Mouse (Mus musculus): ENCODE measurements around the gene Aimp2. TPM values are rescaled to one million over a fixed set of nuclear protein-coding genes. Genes with fewer than 3 reads are reported as not detected.

The Aimp2 gene
- polyA plus RNA-seq, 2 experiments = 93.0 to 109 TPM

- no peak for TF ChIP-seq POLR2A (IDR thresholded peaks at IDR 0.05; ENCODE audit: borderline replicate concordance, extremely low read depth, insufficient read depth, insufficient read length)
- H3K9me3 ChIP-seq (ENCODE audit: control insufficient read depth, low read length) = no peaks in the 10 kb centered on the region
- H3K4me3 ChIP-seq (replicated peaks; ENCODE audit: low read length) = no peak overlapping the region
- H3K27me3 ChIP-seq (ENCODE audit: control insufficient read depth, insufficient read depth, low read length) = no peaks in the 10 kb centered on the region
- DNase-seq (ENCODE audit: low spot score) (no peak), ATAC-seq (ENCODE audit: low FRiP score, low read depth) (no peak)
- H3K4me1 ChIP-seq (ENCODE audit: control insufficient read depth, insufficient read depth, low read length) = no peaks in the 10 kb centered on the region
- 12% methylated on average over 10 of the region's 10 CpGs for WGBS
- H3K4me2 ChIP-seq (replicated peaks; ENCODE audit: low read depth, low read length, severe bottlenecking) = no peak overlapping the region
- H3K27ac ChIP-seq (replicated peaks; ENCODE audit: low read depth, low read length) = no peak overlapping the region
- H3K9ac ChIP-seq (ENCODE audit: low read depth, low read length, severe bottlenecking) = no peak overlapping the region
- no peaks in the 10 kb centered on the region for H3K36me3 ChIP-seq (ENCODE audit: control insufficient read depth, insufficient read depth, low read length)
These were observed 31.9 kb upstream of the Aimp2 start for GRCm38 (mm10) chr5:143941588-143941987.

GRCm38 (mm10) chr5:143936156-143936555, 26.5 kb upstream of the Aimp2 start:
- no peak overlapping the region for H3K27ac ChIP-seq (replicated peaks; ENCODE audit: low read depth, low read length)
- no peaks in the 10 kb centered on the region for H3K9me3 ChIP-seq (ENCODE audit: control insufficient read depth, low read length)
- H3K4me3 ChIP-seq (replicated peaks; ENCODE audit: low read length) = no peak overlapping the region
- H3K4me2 ChIP-seq (replicated peaks; ENCODE audit: low read depth, low read length, severe bottlenecking) = no peak overlapping the region
- ATAC-seq (ENCODE audit: low FRiP score, low read depth) (no peak), DNase-seq (ENCODE audit: low spot score) (no peak)
- H3K4me1 ChIP-seq (ENCODE audit: control insufficient read depth, insufficient read depth, low read length) = no peaks in the 10 kb centered on the region
- TF ChIP-seq POLR2A (IDR thresholded peaks at IDR 0.05; ENCODE audit: borderline replicate concordance, extremely low read depth, insufficient read depth, insufficient read length) = no peak
- H3K27me3 ChIP-seq (ENCODE audit: control insufficient read depth, insufficient read depth, low read length) = no peaks in the 10 kb centered on the region
- peaks cover 9% of the 10 kb centered on the region; the same call in 1 of the 2 replicates for H3K36me3 ChIP-seq (ENCODE audit: control insufficient read depth, insufficient read depth, low read length)
- no peak overlapping the region for H3K9ac ChIP-seq (ENCODE audit: low read depth, low read length, severe bottlenecking)
- 85% methylated on average over 9 of the region's 9 CpGs for WGBS

GRCm38 (mm10) chr5:143933875-143934274, 24.2 kb upstream of the Aimp2 start:
- no peak overlapping the region for H3K9ac ChIP-seq (ENCODE audit: low read depth, low read length, severe bottlenecking)
- no peak overlapping the region for H3K27ac ChIP-seq (replicated peaks; ENCODE audit: low read depth, low read length)
- 83% methylated on average over 1 of the region's 1 CpGs for WGBS
- no peak overlapping the region for H3K4me2 ChIP-seq (replicated peaks; ENCODE audit: low read depth, low read length, severe bottlenecking)
- no peak for DNase-seq (ENCODE audit: low spot score)
- H3K36me3 ChIP-seq (ENCODE audit: control insufficient read depth, insufficient read depth, low read length) = peaks cover 30% of the 10 kb centered on the region
- H3K4me1 ChIP-seq (ENCODE audit: control insufficient read depth, insufficient read depth, low read length) = no peaks in the 10 kb centered on the region
- TF ChIP-seq POLR2A (IDR thresholded peaks at IDR 0.05; ENCODE audit: borderline replicate concordance, extremely low read depth, insufficient read depth, insufficient read length) = no peak
- H3K27me3 ChIP-seq (ENCODE audit: control insufficient read depth, insufficient read depth, low read length) = no peaks in the 10 kb centered on the region
- H3K9me3 ChIP-seq (ENCODE audit: control insufficient read depth, low read length) = no peaks in the 10 kb centered on the region
- no peak for ATAC-seq (ENCODE audit: low FRiP score, low read depth)
- H3K4me3 ChIP-seq (replicated peaks; ENCODE audit: low read length) = no peak overlapping the region

GRCm38 (mm10) chr5:143933414-143933813, 23.8 kb upstream of the Aimp2 start:
- 88% methylated on average over 11 of the region's 11 CpGs for WGBS
- ATAC-seq (ENCODE audit: low FRiP score, low read depth) = no peak

GRCm38 (mm10) chr5:143932831-143933230, 23.2 kb upstream of the Aimp2 start, which contains the start of gene Rsph10b:
Gene Rsph10b (plus strand): TSS chr5:143933035.
- peaks cover 41% of the 10 kb centered on the region for H3K36me3 ChIP-seq (ENCODE audit: control insufficient read depth, insufficient read depth, low read length)
- H3K27me3 ChIP-seq (ENCODE audit: control insufficient read depth, insufficient read depth, low read length) = no peaks in the 10 kb centered on the region
- no peak within 1 kb of the TSS for H3K4me2 ChIP-seq (replicated peaks; ENCODE audit: low read depth, low read length, severe bottlenecking)
- TF ChIP-seq POLR2A (IDR thresholded peaks at IDR 0.05; ENCODE audit: borderline replicate concordance, extremely low read depth, insufficient read depth, insufficient read length) = no peak
- no peak for ATAC-seq (ENCODE audit: low FRiP score, low read depth)
- 21% methylated on average over 8 of the region's 8 CpGs for WGBS
- DNase-seq (ENCODE audit: low spot score) = no peak
- no peak within 1 kb of the TSS for H3K27ac ChIP-seq (replicated peaks; ENCODE audit: low read depth, low read length)
- no peaks in the 10 kb centered on the region for H3K4me1 ChIP-seq (ENCODE audit: control insufficient read depth, insufficient read depth, low read length)
- no peak within 1 kb of the TSS for H3K9ac ChIP-seq (ENCODE audit: low read depth, low read length, severe bottlenecking)
- no peaks in the 10 kb centered on the region for H3K9me3 ChIP-seq (ENCODE audit: control insufficient read depth, low read length)
- H3K4me3 ChIP-seq (replicated peaks; ENCODE audit: low read length) = no peak within 1 kb of the TSS

More at GRCm38 (mm10) chr5:143933414-143933813, 23.8 kb upstream of the Aimp2 start:
- Histone ChIP-seq H3K9me3 (ENCODE audit: control insufficient read depth, low read length) (no peaks in the 10 kb centered on the region), H3K27ac (replicated peaks; ENCODE audit: low read depth, low read length) (no peak overlapping the region), H3K4me3 (replicated peaks; ENCODE audit: low read length) (no peak overlapping the region), H3K9ac (ENCODE audit: low read depth, low read length, severe bottlenecking) (no peak overlapping the region), H3K36me3 (ENCODE audit: control insufficient read depth, insufficient read depth, low read length) (peaks cover 35% of the 10 kb centered on the region), H3K27me3 (ENCODE audit: control insufficient read depth, insufficient read depth, low read length) (no peaks in the 10 kb centered on the region), H3K4me1 (ENCODE audit: control insufficient read depth, insufficient read depth, low read length) (no peaks in the 10 kb centered on the region), H3K4me2 (replicated peaks; ENCODE audit: low read depth, low read length, severe bottlenecking) (no peak overlapping the region)
- TF ChIP-seq POLR2A (IDR thresholded peaks at IDR 0.05; ENCODE audit: borderline replicate concordance, extremely low read depth, insufficient read depth, insufficient read length) = no peak
- no peak for DNase-seq (ENCODE audit: low spot score)

Data from limb, embryonic 14.5 days (tissue).